Mouse (Mus musculus) heart, embryonic 13.5 days (tissue): ENCODE results near the gene Slc8b1. TPM values are rescaled to one million over a fixed set of nuclear protein-coding genes. Genes with fewer than 3 reads are reported as not detected.

Experiments used
- ATAC-seq: fragments of 200-750 bp; cut with Nextera tagmentation; 2 replicates; pipeline ENCODE4 v1.8.0; 2017; ENCODE audit warnings: moderate TSS enrichment; ENCODE audit not compliant: insufficient number of reproducible peaks, low FRiP score, low TSS enrichment; ENCODE audit errors: extremely low read depth
- H3K27ac ChIP-seq: fragments of 300-500 bp; sonication (generic); replicated peaks from 2 replicates; pipeline ENCODE4 v1.5.1; 2015; ENCODE audit warnings: moderate library complexity, mild to moderate bottlenecking, inconsistent platforms
- H3K27me3 ChIP-seq: fragments of 300-500 bp; sonication (generic); replicated peaks from 2 replicates; pipeline ENCODE4 v1.6.1; 2015; ENCODE audit warnings: mild to moderate bottlenecking, inconsistent platforms
- H3K36me3 ChIP-seq: fragments of 300-500 bp; sonication (generic); 2 replicates; pipeline ENCODE4 v1.6.1; 2015; ENCODE audit warnings: mild to moderate bottlenecking, inconsistent platforms
- H3K4me1 ChIP-seq: fragments of 300-500 bp; sonication (generic); 2 replicates; pipeline ENCODE4 v1.6.1; 2015; ENCODE audit warnings: inconsistent platforms
- H3K4me2 ChIP-seq: fragments of 300-500 bp; sonication (generic); 2 replicates; pipeline ENCODE4 v1.6.1; 2015; ENCODE audit warnings: inconsistent platforms, mild to moderate bottlenecking, moderate library complexity
- H3K4me3 ChIP-seq: fragments of 300-500 bp; sonication (generic); 2 replicates; pipeline ENCODE4 v1.5.1; 2015; ENCODE audit warnings: moderate library complexity, mild to moderate bottlenecking, inconsistent platforms
- H3K9ac ChIP-seq: fragments of 300-500 bp; sonication (generic); 2 replicates; pipeline ENCODE4 v1.6.1; 2015; ENCODE audit warnings: inconsistent platforms, mild to moderate bottlenecking, moderate library complexity
- H3K9me3 ChIP-seq: fragments of 300-500 bp; sonication (generic); 2 replicates; pipeline ENCODE4 v1.6.1; 2016; ENCODE audit warnings: inconsistent platforms
- WGBS: fragments of 180-500 bp; shearing (Covaris S2); methylation state at CpG from one replicate; pipeline ENCODE4 v1.1.7; 2015; ENCODE audit warnings: mixed read lengths; 5-methylcytosine and 5-hydroxymethylcytosine counted together
- polyA plus RNA-seq: library from polyadenylated mRNA; unstranded; fragments of >200 nt; fragmentation: Nextera tagmentation; extraction: Ambion mirVana; gene quantifications from 2 replicates; pipeline ENCODE4 v1.2.1, GENCODE M21; 2015

Slc8b1 gene
- polyA plus RNA-seq, 1 experiment from 2014 or later = 4.6 TPM

- Histone ChIP-seq H3K4me1 (peaks cover 90% of the 10 kb centered on the region), H3K4me2 (no peak overlapping the region), H3K9me3 (no peaks in the 10 kb centered on the region), H3K4me3 (no peak overlapping the region), H3K36me3 (no peaks in the 10 kb centered on the region), H3K27ac (no peak overlapping the region), H3K9ac (peak overlapping the region; percentile 65; the same call in 1 of the 2 replicates), H3K27me3 (no peaks in the 10 kb centered on the region)
- WGBS = 63% methylated on average over 9 of the region's 9 CpGs
- ATAC-seq = no peak
Measured at GRCm38 (mm10) chr5:120568336-120568768, 57.4 kb downstream of the Slc8b1 start.

DNA sequence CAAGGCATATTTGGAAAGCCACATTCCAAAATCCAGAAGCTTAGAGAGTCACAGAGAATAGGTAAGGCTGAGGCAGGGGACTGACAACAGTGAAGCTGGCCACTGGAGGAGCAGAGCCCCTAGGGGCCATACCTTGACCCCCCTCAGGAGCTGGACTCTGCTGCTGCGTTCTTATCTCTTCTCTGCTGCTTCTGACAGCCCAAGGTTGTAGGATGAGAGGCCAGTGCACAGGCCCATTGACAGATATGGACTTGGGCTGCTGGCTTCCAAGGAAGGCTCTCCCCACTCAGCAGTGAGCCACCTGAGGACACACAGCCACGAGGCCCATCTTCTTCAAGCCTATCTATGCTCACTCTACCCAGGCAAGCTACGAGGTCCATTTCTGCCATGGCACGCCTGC lies 58.0 kb downstream of the Slc8b1 start:
- no peak for ATAC-seq
- no peak overlapping the region for H3K4me3 ChIP-seq
- H3K9me3 ChIP-seq = no peaks in the 10 kb centered on the region
- peaks cover 86% of the 10 kb centered on the region for H3K4me1 ChIP-seq
- 57% methylated on average over 4 of the region's 4 CpGs for WGBS
- no peaks in the 10 kb centered on the region for H3K27me3 ChIP-seq
- H3K4me2 ChIP-seq = no peak overlapping the region
- no peaks in the 10 kb centered on the region for H3K36me3 ChIP-seq
- no peak overlapping the region for H3K27ac ChIP-seq
- H3K9ac ChIP-seq = no peak overlapping the region

DNA sequence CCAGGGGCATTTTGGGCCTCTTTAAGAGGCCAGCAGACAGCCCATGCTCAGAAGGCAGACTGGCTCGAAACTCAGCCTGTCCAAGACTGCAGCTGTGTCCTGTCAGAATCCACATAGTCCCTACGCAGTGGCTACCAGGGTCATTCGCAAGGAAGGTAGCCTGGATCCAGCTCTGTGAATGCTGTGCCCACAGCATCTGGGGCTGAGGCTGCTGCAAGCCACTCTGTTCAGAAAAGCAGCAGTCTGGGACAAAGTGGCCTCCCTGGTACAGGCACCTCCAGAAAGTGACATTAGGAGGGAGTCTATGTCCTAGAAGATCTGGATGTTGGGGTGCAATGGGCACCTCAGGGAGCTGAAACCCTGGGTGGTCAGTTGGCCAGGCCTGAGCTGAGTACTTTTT lies 58.8 kb downstream of the Slc8b1 start:
- Histone ChIP-seq H3K27ac (no peak overlapping the region), H3K4me1 (peaks cover 86% of the 10 kb centered on the region), H3K9me3 (no peaks in the 10 kb centered on the region), H3K9ac (no peak overlapping the region), H3K27me3 (no peaks in the 10 kb centered on the region), H3K4me2 (no peak overlapping the region), H3K4me3 (no peak overlapping the region), H3K36me3 (no peaks in the 10 kb centered on the region)
- WGBS = 83% methylated on average over 3 of the region's 3 CpGs
- ATAC-seq = no peak

DNA sequence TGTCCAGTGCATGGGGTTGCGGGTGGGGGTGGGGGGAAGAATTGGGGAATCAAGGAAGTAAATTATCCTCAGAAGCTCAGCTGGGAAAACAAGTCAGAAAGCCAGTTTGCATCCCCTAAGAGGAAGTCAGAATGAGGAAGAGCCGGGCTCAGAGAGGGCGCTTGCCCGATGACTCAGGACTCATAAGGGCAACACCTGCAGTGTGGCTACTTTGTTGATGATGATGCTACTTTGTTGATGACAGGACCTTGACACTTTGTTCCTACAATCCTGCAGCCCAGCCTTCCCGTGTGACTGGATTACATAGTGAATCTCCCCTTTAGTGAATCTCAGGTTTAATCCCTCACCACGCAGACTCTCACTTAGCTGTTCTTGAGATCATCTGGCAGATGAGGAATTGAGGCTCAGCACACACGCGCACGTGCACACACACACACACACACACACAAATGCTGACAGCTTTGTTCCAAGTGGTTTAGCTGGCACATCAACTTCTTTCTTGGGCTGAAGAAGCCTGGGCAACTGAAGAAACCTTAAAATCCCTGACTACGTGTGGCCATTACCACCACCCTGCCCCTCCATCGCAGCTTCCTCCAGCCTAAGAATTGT lies 59.4 kb downstream of the Slc8b1 start:
- Histone ChIP-seq H3K27ac (peak overlapping the region; percentile 42; the same call in 1 of the 2 replicates), H3K4me2 (no peak overlapping the region), H3K9me3 (no peaks in the 10 kb centered on the region), H3K27me3 (no peaks in the 10 kb centered on the region), H3K4me3 (no peak overlapping the region), H3K36me3 (no peaks in the 10 kb centered on the region), H3K4me1 (peaks cover 81% of the 10 kb centered on the region), H3K9ac (no peak overlapping the region)
- ATAC-seq = no peak
- 88% methylated on average over 11 of the region's 11 CpGs for WGBS

DNA sequence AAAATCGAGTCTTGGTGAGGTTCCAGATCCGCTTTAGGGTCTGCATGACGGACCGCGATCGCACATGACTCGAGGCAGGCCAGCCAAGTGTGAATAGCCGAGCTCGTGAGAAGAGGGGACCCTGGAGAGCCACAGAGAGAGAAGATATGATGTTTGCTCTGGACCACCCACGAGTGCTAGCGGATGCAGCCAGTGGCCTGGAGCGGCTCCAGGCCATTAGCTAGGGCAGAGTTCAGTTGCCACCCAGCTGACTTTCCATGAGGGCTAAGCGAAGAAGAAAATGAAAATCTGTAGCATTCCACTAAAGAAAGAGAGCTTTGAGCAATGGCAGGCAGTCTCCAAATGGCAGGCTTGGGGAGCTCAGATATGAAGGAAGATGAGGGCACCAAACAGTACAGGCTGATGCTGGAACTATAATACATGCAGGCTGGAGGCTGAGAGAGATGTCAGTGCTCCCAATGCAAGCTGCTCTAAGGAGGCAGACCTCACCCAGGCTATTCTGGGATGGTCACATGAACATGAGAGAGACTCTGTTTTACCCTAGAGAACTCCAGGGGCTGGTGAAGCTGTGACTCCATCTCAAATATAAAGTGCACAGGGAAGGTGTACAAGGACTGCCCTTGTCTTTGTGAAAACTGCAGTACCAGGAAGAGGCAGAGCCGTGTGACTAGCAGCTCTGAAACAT lies 60.2 kb downstream of the Slc8b1 start:
- Histone ChIP-seq H3K27me3 (no peaks in the 10 kb centered on the region), H3K4me2 (no peak overlapping the region), H3K9me3 (no peaks in the 10 kb centered on the region), H3K4me3 (no peak overlapping the region), H3K27ac (peak overlapping the region; percentile 42), H3K4me1 (peaks cover 73% of the 10 kb centered on the region), H3K9ac (peak overlapping the region; percentile 7; the same call in 1 of the 2 replicates), H3K36me3 (no peaks in the 10 kb centered on the region)
- WGBS = 64% methylated on average over 14 of the region's 14 CpGs
- ATAC-seq = no peak

- no peak overlapping the region for H3K27ac ChIP-seq
- WGBS = 63% methylated on average over 10 of the region's 10 CpGs
- H3K36me3 ChIP-seq = peaks cover 1% of the 10 kb centered on the region; the same call in 1 of the 2 replicates
- H3K4me1 ChIP-seq = peaks cover 69% of the 10 kb centered on the region
- ATAC-seq = no peak
- H3K9me3 ChIP-seq = no peaks in the 10 kb centered on the region
- H3K4me3 ChIP-seq = no peak overlapping the region
- H3K9ac ChIP-seq = no peak overlapping the region
- no peaks in the 10 kb centered on the region for H3K27me3 ChIP-seq
- no peak overlapping the region for H3K4me2 ChIP-seq
Measured at GRCm38 (mm10) chr5:120574469-120575063, 63.6 kb downstream of the Slc8b1 start.

DNA sequence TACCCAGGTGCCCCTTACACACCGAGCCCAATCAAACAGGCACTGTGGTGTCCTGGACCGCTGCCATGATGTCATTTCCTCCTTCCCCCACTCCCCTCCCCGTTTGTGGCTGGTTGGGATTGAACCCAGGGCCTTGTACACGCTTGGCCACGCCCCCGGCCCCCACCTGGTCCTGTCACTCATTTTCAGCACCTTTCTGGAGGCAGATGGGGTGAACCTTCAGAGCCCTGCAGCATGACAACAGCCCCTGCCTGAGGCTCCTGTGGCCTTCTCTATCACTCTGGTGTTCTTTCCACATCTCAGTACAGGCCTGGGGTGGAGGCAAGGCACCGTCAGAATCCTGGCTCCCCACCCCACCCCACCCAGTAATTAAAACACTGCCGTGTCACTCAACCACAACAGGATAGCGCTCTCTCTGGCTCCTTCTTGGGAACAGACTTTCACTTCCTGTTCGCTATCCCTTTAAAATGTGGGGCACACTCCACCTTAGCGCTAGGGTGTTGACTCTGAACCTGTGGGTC lies 65.9 kb downstream of the Slc8b1 start:
- no peak overlapping the region for H3K27ac ChIP-seq
- H3K27me3 ChIP-seq = no peaks in the 10 kb centered on the region
- no peak overlapping the region for H3K4me2 ChIP-seq
- H3K9ac ChIP-seq = no peak overlapping the region
- ATAC-seq = no peak
- H3K4me3 ChIP-seq = no peak overlapping the region
- H3K9me3 ChIP-seq = no peaks in the 10 kb centered on the region
- peaks cover 18% of the 10 kb centered on the region for H3K36me3 ChIP-seq
- H3K4me1 ChIP-seq = peaks cover 51% of the 10 kb centered on the region
- WGBS = 73% methylated on average over 11 of the region's 11 CpGs

DNA sequence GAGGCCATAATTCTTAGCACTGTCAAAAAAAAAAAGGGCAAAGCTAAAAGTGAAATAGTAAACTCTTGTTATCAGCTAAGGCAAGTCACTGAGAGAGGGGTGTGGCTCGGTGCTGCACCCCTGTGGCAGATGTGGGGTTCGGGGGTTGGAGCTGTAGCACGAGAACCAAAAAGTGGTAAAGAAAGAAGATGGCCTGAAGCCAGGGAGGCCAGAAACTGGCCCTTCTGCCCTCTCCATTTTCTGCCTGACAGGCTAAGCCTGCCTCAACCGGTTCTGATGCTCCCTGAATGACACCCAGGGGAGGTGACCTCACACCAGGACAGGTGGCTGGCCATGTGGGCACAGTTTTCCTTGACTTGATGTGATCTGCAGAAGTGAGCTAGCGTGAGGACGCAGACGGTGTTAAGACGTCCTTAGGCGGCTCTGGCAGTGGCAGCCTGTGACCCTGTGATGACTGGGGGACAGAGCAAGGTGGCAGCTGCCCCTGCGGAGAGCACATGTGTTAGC lies 67.0 kb downstream of the Slc8b1 start:
- Histone ChIP-seq H3K9ac (no peak overlapping the region), H3K4me1 (peaks cover 49% of the 10 kb centered on the region), H3K27ac (peak overlapping the region; percentile 72), H3K36me3 (peaks cover 23% of the 10 kb centered on the region), H3K9me3 (no peaks in the 10 kb centered on the region), H3K4me2 (no peak overlapping the region), H3K27me3 (no peaks in the 10 kb centered on the region), H3K4me3 (no peak overlapping the region)
- WGBS = 59% methylated on average over 10 of the region's 10 CpGs
- no peak for ATAC-seq

- peak; percentile 56 for ATAC-seq
- H3K4me3 ChIP-seq = no peak overlapping the region
- WGBS = 47% methylated on average over 12 of the region's 12 CpGs
- peak overlapping the region; percentile 30; the same call in 1 of the 2 replicates for H3K4me2 ChIP-seq
- H3K36me3 ChIP-seq = peaks cover 29% of the 10 kb centered on the region
- no peaks in the 10 kb centered on the region for H3K9me3 ChIP-seq
- H3K27me3 ChIP-seq = no peaks in the 10 kb centered on the region
- peak overlapping the region; percentile 72 for H3K27ac ChIP-seq
- peak overlapping the region; percentile 50; the same call in 1 of the 2 replicates for H3K9ac ChIP-seq
- H3K4me1 ChIP-seq = peaks cover 43% of the 10 kb centered on the region
Measured at GRCm38 (mm10) chr5:120578504-120579081, 67.6 kb downstream of the Slc8b1 start.

GRCm38 (mm10) chr5:120579211-120579897 lies 68.4 kb downstream of the Slc8b1 start:
- Histone ChIP-seq H3K4me1 (peaks cover 43% of the 10 kb centered on the region), H3K27ac (peak overlapping the region; percentile 72), H3K9ac (peak overlapping the region; percentile 50; the same call in 1 of the 2 replicates), H3K27me3 (no peaks in the 10 kb centered on the region), H3K4me3 (no peak overlapping the region), H3K36me3 (peaks cover 36% of the 10 kb centered on the region), H3K4me2 (peak overlapping the region; percentile 30), H3K9me3 (no peaks in the 10 kb centered on the region)
- no peak for ATAC-seq
- 61% methylated on average over 26 of the region's 26 CpGs for WGBS
